Mouse (Mus musculus) cerebellum, postnatal 36 days (tissue): ENCODE data around the gene Lamp1.

Experiments
- DNase-seq, 2 experiments: peaks; one replicate each; pipeline ENCODE4 v3.0.0; 2021 to 2022; ENCODE audit warnings: mixed read lengths in 2 of 2

Lamp1 gene

GRCm38 (mm10) chr8:13158718-13159376, at the start of gene Lamp1:
TSS of gene Lamp1 (plus strand) at chr8:13159161.
- peak; percentile 99 to 100 for DNase-seq

- DNase-seq, result no peak
Measured at GRCm38 (mm10) chr8:13109416-13109960, 49.5 kb upstream of the Lamp1 start.

GRCm38 (mm10) chr8:13111917-13112316, 47.0 kb upstream of the Lamp1 start:
- DNase-seq, result no peak

GRCm38 (mm10) chr8:13113232-13113631, 45.7 kb upstream of the Lamp1 start:
- no peak for DNase-seq

GRCm38 (mm10) chr8:13117096-13117495, 41.9 kb upstream of the Lamp1 start:
- no peak for DNase-seq

- no peak for DNase-seq
Measured at GRCm38 (mm10) chr8:13118516-13118915, 40.4 kb upstream of the Lamp1 start.

GRCm38 (mm10) chr8:13120882-13121665, 37.9 kb upstream of the Lamp1 start:
- no peak for DNase-seq

GRCm38 (mm10) chr8:13122887-13123421, 36.0 kb upstream of the Lamp1 start:
- DNase-seq, result no peak

- DNase-seq, result no peak
Measured at GRCm38 (mm10) chr8:13124897-13125296, 34.1 kb upstream of the Lamp1 start.

- DNase-seq, result peak; percentile 57 to 69
Measured at GRCm38 (mm10) chr8:13132220-13132619, 26.7 kb upstream of the Lamp1 start.

GRCm38 (mm10) chr8:13139641-13140182, 19.2 kb upstream of the Lamp1 start:
- DNase-seq, result no peak

GRCm38 (mm10) chr8:13141681-13142080, 17.3 kb upstream of the Lamp1 start:
- no peak for DNase-seq

- DNase-seq, result no peak
Measured at GRCm38 (mm10) chr8:13148476-13148875, 10.5 kb upstream of the Lamp1 start.

GRCm38 (mm10) chr8:13149287-13149686, 9.7 kb upstream of the Lamp1 start:
- no peak for DNase-seq

GRCm38 (mm10) chr8:13149866-13150265, 9.1 kb upstream of the Lamp1 start:
- peak in 1 of 2 experiments; percentile 22 for DNase-seq

- DNase-seq, result no peak
Measured at GRCm38 (mm10) chr8:13150929-13151328, 8.0 kb upstream of the Lamp1 start.

- DNase-seq, result no peak
Measured at GRCm38 (mm10) chr8:13154099-13154498, 4.9 kb upstream of the Lamp1 start.

- DNase-seq, result no peak
Measured at GRCm38 (mm10) chr8:13155358-13155757, 3.6 kb upstream of the Lamp1 start.

- no peak for DNase-seq
Measured at GRCm38 (mm10) chr8:13156327-13157097, 2.4 kb upstream of the Lamp1 start.

- no peak for DNase-seq
Measured at GRCm38 (mm10) chr8:13159377-13159881, 468 bp downstream of the Lamp1 start.

GRCm38 (mm10) chr8:13160691-13161090, 1.7 kb downstream of the Lamp1 start:
- DNase-seq, result no peak

GRCm38 (mm10) chr8:13162098-13162497, 3.1 kb downstream of the Lamp1 start:
- no peak for DNase-seq
